In the genomic region with DNA sequence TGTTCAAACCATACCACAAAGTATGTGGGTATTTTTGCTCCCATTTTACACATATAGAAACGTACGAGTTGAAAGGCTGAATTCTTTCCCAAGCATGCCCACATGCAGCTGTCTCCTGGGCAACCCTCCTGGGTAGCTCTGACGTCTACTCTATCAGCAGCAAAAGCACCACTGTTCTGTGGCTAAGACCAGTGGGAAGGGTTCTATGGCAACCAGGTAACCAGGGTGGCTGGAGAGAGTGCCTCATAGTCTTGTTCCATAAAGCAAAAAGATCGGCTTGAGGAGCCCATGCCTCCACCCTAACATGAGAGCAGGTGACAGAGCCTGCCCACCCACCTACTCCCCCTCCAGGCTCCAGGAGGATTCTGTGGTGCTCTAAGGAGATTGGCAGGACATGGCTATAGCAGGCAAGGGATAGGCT, we compare ENCODE assay signal across 16 mouse cellular contexts. TPM values are rescaled to one million over a fixed set of nuclear protein-coding genes. Genes with fewer than 3 reads are reported as not detected.
DNase-seq lines count a peak whose midpoint lies in the region; ATAC-seq and TF ChIP-seq lines count a peak whose summit lies in the region.
"Had no signal": no experiment of that assay in that cellular context is flagged by ENCODE, and none has a peak within 500 bp of the region (broad histone marks: within the 10 kb centered on the region; RNA-seq: fewer than 3 reads in every experiment).

No protein-coding gene starts in this region.

- no peaks in the 10 kb centered on the region for H3K9me3 ChIP-seq in hindbrain, postnatal 0 days (ENCODE audit: low read length)
- H3K9me3 ChIP-seq: heart, embryonic 15.5 days; hindbrain, embryonic 13.5 days; limb, embryonic 13.5 days; midbrain, embryonic 10.5 days had no signal

- H3K4me1 ChIP-seq in hindbrain, postnatal 0 days (ENCODE audit: insufficient read depth, low read length), result no peaks in the 10 kb centered on the region
- H3K4me1 ChIP-seq: hindbrain, embryonic 13.5 days; midbrain, embryonic 10.5 days had no signal

- no peak for DNase-seq in frontal cortex, postnatal 10 days (ENCODE audit: low spot score in 2 of 2)
- DNase-seq in right cerebral cortex, adult 18-20 months, result peak; percentile 72
- no peak for DNase-seq in right cerebral cortex, postnatal 4 days
- DNase-seq in frontal cortex, postnatal 36 days (ENCODE audit: low spot score in 2 of 2), result peak; percentile 55 to 79
- DNase-seq in right cerebral cortex, postnatal 10 days (ENCODE audit: low spot score in 2 of 2), result peak; percentile 66 to 72
- DNase-seq in hindbrain, postnatal 0 days (ENCODE audit: low spot score), result no peak
- no peak for DNase-seq in adrenal gland, postnatal 10 days
- DNase-seq: cerebellum, postnatal 36 days; kidney, adult 2 months; liver, postnatal 0 days had no signal

- no peaks in the 10 kb centered on the region for H3K36me3 ChIP-seq in hindbrain, postnatal 0 days (ENCODE audit: insufficient read depth, low read length)
- H3K36me3 ChIP-seq: heart, embryonic 15.5 days; hindbrain, embryonic 13.5 days; limb, embryonic 13.5 days; midbrain, embryonic 10.5 days had no signal

- no peak overlapping the region for H3K27ac ChIP-seq in hindbrain, postnatal 0 days
- H3K27ac ChIP-seq: heart, embryonic 15.5 days; hindbrain, embryonic 13.5 days; limb, embryonic 13.5 days; midbrain, embryonic 10.5 days had no signal

- H3K4me2 ChIP-seq in hindbrain, postnatal 0 days (ENCODE audit: low read depth, low read length), result no peak overlapping the region
- H3K4me2 ChIP-seq: heart, embryonic 15.5 days; hindbrain, embryonic 13.5 days; limb, embryonic 13.5 days had no signal

- no peak overlapping the region for H3K4me3 ChIP-seq in hindbrain, postnatal 0 days (ENCODE audit: low read length)
- H3K4me3 ChIP-seq: heart, embryonic 15.5 days; hindbrain, embryonic 13.5 days; limb, embryonic 13.5 days; midbrain, embryonic 10.5 days had no signal

- peak; percentile 94 for ATAC-seq in frontal cortex, adult (ENCODE audit: low TSS enrichment)
- no peak for ATAC-seq in hindbrain, postnatal 0 days
- ATAC-seq: liver, postnatal 0 days had no signal

- 19% methylated on average over 4 of the region's 4 CpGs for WGBS in hindbrain, postnatal 0 days

- H3K9ac ChIP-seq in hindbrain, postnatal 0 days (replicated peaks; ENCODE audit: low read length), result no peak overlapping the region
- H3K9ac ChIP-seq: heart, embryonic 15.5 days; hindbrain, embryonic 13.5 days; limb, embryonic 13.5 days; liver, postnatal 0 days had no signal

- no peak for TF ChIP-seq CTCF in hindbrain, postnatal 0 days (IDR thresholded peaks at IDR 0.05; ENCODE audit: low read depth)

- no peaks in the 10 kb centered on the region for H3K27me3 ChIP-seq in hindbrain, postnatal 0 days (ENCODE audit: insufficient read depth, low read length)
- H3K27me3 ChIP-seq: heart, embryonic 15.5 days; hindbrain, embryonic 13.5 days had no signal

RNA-seq across cellular contexts. Expression of a gene that starts 16.9 kb away (rescaled TPM):
- total RNA-seq in hindbrain, postnatal 0 days (2014; rRNA removed), result not detected in 2 replicates
- 1.2 and 1.9 TPM in 2 replicates for polyA plus RNA-seq in hindbrain, postnatal 0 days (2015; fragmentation: Nextera tagmentation; extraction: Ambion mirVana)
- total RNA-seq in adrenal gland, postnatal 10 days (2021), result 1 to 10 TPM; 5.7 to 7.9 TPM
- polyA plus RNA-seq: embryonic facial prominence, embryonic 11.5 days had no signal

RNA-seq across cellular contexts. Expression of a gene that starts 49.3 kb away (rescaled TPM):
- 10.3 and 19.1 TPM in 2 replicates for total RNA-seq in hindbrain, postnatal 0 days (2014; rRNA removed)
- 12.4 and 12.6 TPM in 2 replicates for polyA plus RNA-seq in hindbrain, postnatal 0 days (2015; fragmentation: Nextera tagmentation; extraction: Ambion mirVana)
- 10 to 100 TPM; 33.7 to 40.7 TPM for total RNA-seq in adrenal gland, postnatal 10 days (2021)

Comparison
In these comparisons a context has a peak if more than half of its experiments do, and no peak if none do; other contexts are left out.
1. DNase-seq: peak in right cerebral cortex, adult 18-20 months (single experiment), frontal cortex, postnatal 36 days (2 of 2) and right cerebral cortex, postnatal 10 days (2 of 2); none in frontal cortex, postnatal 10 days (0 of 2), right cerebral cortex, postnatal 4 days (single experiment), hindbrain, postnatal 0 days (single experiment) and adrenal gland, postnatal 10 days (single experiment).